Mouse (Mus musculus): ENCODE measurements around the gene Slc6a12. TPM values are rescaled to one million over a fixed set of nuclear protein-coding genes. Genes with fewer than 3 reads are reported as not detected.
A peak's percentile ranks its signal among the peaks of the same experiment; 100 is the strongest.

The Slc6a12 gene
- under 1 TPM; 0.10 to 0.54 TPM for total RNA-seq (2021)
- long read RNA-seq, experiment 1, result 0 reads
- long read RNA-seq, experiment 2, partial matches to known transcripts, result 0 of 1 reads
- long read RNA-seq, experiment 2, other reads (novel, unspliced or antisense), result 0 of 1 reads

- no peak for DNase-seq (ENCODE audit: low spot score in 2 of 2)
These were observed at the start of gene Slc6a12 for GRCm38 (mm10) chr6:121343026-121343770. Gene Slc6a12, plus strand, starts transcription at chr6:121343076.

DNA sequence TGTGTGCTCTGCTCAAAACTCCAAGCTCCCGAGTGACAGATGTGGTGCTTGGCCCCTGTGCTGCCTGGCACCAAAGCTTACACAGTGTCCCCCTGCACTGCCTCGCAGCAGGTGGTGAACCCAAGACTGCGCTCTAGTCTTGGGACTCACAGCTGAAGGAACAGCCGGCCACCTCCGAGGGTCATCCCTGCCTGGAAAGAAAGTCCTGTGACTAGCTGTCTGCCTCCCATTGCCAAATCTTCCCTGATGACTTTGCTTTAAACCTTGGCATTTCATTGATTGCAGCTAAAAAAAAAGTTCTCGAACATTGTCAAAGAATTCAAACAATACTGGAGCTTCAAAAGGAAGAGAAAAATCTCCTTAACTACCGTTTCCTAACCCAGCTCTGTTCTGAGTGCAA, 43.6 kb upstream of the Slc6a12 start:
- DNase-seq (ENCODE audit: low spot score in 2 of 2), result no peak

DNA sequence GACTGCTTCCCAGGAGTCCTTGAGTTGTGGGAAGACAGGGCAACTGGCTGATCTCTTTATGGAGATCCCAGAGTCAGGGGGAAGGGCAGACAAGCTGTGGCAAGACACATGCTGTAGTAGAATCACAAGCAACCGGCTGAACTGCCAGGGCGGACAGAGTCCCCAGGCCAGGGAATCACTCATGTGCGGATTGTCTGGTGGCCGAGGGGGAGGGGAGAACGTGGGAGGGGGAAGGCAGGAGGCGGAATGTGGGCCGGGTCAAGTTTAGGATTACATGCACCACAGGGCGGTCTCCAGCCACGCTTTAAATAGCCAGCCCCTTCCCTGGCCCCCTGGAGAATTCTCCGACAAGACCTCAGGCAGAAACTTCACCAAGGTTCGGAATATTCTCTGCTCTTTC, 42.9 kb upstream of the Slc6a12 start, which contains the start of gene Slc6a13:
Gene Slc6a13 (plus strand): TSS at position 274 of the 400 bp plus-strand sequence.
- DNase-seq (ENCODE audit: low spot score in 2 of 2), result peak; percentile 24 to 55

DNA sequence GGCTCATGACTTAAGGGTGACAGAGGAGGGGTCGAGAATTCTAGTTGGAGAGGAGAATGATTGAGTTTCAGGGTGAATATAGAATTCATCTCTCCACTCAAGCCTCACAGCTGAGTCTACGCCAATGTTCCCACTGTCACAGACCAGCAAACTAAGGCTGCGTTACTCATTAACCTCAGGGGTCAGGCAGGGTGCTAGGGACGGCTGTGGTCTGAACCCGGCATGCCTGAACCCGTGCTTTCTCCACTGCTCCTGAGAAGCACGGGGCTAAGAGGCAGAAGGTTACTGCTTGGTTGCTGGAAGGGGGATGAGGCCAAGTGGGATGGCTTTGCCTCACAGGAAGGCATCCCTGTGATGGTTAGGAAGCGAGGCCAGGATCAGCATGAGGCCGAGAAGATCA, 42.4 kb upstream of the Slc6a12 start:
- no peak for DNase-seq (ENCODE audit: low spot score in 2 of 2)

- DNase-seq (ENCODE audit: low spot score in 2 of 2), result no peak
These were observed 39.2 kb upstream of the Slc6a12 start for GRCm38 (mm10) chr6:121303466-121304220.

- no peak for DNase-seq (ENCODE audit: low spot score in 2 of 2)
These were observed 38.2 kb upstream of the Slc6a12 start for GRCm38 (mm10) chr6:121304630-121305029.

DNA sequence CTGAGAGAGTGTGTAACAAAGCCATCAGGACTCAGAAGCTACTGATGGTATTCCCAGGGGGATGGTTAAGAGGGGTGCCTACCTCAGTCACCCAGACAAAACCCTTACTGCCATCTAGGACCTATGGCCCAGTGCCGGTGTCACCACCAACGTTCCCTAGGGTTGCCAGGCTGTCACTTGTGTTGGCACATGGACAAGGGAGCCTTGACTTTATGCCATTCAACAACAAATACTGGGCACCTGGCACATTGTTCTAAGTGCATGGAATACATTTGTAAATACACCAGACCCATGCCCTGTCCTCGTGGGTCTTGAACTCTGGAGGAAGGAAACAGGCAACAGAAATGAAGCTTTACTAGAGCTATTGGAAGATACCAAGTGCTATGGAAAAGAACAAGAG, 37.3 kb upstream of the Slc6a12 start:
- DNase-seq (ENCODE audit: low spot score in 2 of 2), result no peak

DNA sequence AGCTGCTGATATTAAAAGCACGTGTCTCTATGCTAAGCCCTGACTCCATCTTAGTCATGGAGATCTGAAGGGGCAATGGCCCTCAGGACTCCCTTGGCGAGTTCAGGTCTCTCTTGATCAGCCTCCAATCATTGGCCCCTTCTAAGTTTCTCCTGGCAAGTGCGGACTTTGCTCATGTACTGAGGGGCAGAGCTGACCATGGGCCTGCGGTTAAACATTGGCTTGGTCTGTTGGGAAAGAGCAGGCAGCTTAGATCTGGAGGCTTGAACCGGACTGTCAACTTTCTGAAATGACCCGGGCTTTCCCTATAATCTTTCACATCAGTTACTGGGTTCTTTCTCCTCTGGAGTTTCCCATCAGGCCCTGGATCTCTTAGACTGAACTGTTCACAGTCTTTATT, 31.9 kb upstream of the Slc6a12 start:
- DNase-seq (ENCODE audit: low spot score in 2 of 2), result no peak

GRCm38 (mm10) chr6:121319099-121319498, 23.8 kb upstream of the Slc6a12 start:
- no peak for DNase-seq (ENCODE audit: low spot score in 2 of 2)

DNA sequence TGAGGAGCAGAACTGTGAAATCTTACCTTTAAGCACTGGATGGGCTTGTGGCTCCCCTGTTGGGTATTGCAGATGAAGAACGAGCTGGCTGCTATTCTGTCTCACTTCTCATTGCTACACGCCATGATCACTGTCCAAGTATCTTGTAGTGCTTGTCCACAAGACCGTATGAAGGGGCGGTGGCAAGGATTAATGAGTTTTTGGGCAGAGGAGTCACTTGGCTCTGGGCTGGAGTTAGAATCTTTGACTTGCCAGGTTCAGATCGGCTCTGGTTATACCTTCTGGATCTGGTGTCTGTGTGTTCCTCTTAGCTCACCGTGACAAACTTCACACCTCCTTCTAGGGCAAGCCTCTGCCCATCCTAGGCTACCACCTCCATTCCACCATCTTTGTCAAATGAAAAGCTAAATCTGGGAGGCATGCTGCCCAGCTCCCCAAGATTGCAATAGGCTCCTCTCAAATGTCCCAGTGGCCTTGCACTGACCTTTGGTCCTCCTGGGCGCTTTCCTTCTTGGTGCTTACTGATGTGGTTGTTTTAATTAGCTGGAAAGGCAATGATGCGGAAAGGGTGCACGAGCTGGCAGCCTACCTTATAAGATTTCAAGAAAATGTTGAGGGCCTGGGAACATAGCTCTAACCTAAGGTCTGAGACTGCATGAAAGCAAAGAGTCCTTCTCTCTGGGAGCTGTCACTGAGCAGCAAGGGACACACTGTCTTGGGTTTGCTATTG, 20.3 kb upstream of the Slc6a12 start:
- DNase-seq (ENCODE audit: low spot score in 2 of 2), result no peak

DNA sequence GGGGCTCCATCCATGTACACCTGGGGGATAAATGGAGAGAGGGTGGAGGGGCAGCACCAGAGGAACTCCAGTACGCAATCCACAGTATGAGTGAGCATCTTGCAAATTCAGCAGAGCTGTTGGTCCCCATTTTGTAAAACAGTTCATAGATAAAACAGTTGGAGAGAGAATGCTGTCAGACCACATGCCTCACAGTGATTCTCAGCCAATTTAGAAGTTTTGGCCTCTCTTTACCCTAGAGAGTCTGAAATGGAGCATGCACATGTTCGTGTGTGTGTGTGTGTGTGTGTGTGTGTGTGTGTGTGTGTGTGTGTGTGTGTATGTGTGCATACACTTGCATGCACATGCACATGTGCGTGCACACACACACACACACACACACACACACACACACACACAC, 17.6 kb upstream of the Slc6a12 start:
- no peak for DNase-seq (ENCODE audit: low spot score in 2 of 2)

DNA sequence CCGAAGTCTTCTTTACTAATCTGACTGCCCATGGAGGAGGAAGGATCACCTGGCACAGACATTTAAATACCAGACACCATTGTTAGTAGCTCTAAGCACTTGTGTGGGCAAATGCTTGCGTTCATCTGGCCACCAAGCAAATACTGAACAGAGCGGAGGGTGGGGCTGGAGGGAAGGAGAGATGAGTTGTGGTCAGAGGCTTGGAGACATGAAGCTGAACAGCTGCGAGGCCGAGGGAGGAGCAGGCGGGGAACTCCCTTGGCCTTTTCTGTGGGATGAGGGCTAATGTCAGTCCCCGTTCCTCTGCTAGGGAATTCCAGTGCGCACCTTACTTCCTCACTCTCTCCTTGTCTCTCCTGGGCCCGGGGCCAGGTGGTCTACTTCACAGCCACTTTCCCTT, 17.1 kb upstream of the Slc6a12 start:
- DNase-seq (ENCODE audit: low spot score in 2 of 2), result peak in 1 of 2 experiments; percentile 37

GRCm38 (mm10) chr6:121326486-121327069, 16.3 kb upstream of the Slc6a12 start:
- DNase-seq (ENCODE audit: low spot score in 2 of 2), result no peak

- DNase-seq (ENCODE audit: low spot score in 2 of 2), result peak in 1 of 2 experiments; percentile 61
These were observed 14.4 kb upstream of the Slc6a12 start for GRCm38 (mm10) chr6:121328417-121328884.

GRCm38 (mm10) chr6:121329848-121330508, 12.9 kb upstream of the Slc6a12 start:
- peak in 1 of 2 experiments; percentile 38 for DNase-seq (ENCODE audit: low spot score in 2 of 2)

GRCm38 (mm10) chr6:121335841-121336240, 7.0 kb upstream of the Slc6a12 start:
- DNase-seq (ENCODE audit: low spot score in 2 of 2), result no peak

- no peak for DNase-seq (ENCODE audit: low spot score in 2 of 2)
These were observed 6.3 kb upstream of the Slc6a12 start for GRCm38 (mm10) chr6:121336558-121336957.

DNA sequence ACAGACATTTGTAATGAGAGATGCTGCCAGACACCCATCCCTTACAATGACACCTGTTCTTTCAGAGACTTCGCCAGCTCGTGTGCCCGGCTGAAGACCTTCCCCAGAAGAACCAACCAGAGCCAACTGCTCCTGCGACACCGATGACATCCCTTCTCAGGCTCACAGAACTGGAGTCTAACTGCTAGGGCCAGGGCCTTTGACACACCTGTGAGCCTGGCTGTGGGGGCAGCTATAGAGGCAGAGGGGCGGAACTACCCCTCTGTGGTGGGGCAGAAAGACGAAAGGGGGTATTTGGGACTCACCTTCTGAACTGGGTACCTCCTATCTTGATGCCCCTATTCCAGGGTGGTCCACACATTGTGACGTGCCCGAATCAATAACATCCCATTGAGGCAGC, 5.6 kb upstream of the Slc6a12 start:
- no peak for DNase-seq (ENCODE audit: low spot score in 2 of 2)

- peak; percentile 48 to 76 for DNase-seq (ENCODE audit: low spot score in 2 of 2)
These were observed 4.9 kb upstream of the Slc6a12 start for GRCm38 (mm10) chr6:121337770-121338518.

- DNase-seq (ENCODE audit: low spot score in 2 of 2), result no peak
These were observed 4.4 kb upstream of the Slc6a12 start for GRCm38 (mm10) chr6:121338519-121338896.
